Mouse (Mus musculus) liver, postnatal 0 days (tissue): ENCODE measurements at regions not wholly inside any gene's neighbourhood (a gene's known extent, or its start where the extent isn't known, plus 50 kb on each side); places are given as distances from the start of the nearest gene placed in this dataset.

Source experiments
- CTCF ChIP-seq: sonication (generic); IDR thresholded peaks from 2 replicates; pipeline ENCODE4 v1.5.1; 2016; ENCODE audit warnings: antibody characterized with exemption, low read depth
- EP300 ChIP-seq: IDR thresholded peaks from 2 replicates; pipeline ENCODE4 v1.6.1; 2016; ENCODE audit warnings: antibody characterized with exemption, low read depth, mild to moderate bottlenecking

DNA sequence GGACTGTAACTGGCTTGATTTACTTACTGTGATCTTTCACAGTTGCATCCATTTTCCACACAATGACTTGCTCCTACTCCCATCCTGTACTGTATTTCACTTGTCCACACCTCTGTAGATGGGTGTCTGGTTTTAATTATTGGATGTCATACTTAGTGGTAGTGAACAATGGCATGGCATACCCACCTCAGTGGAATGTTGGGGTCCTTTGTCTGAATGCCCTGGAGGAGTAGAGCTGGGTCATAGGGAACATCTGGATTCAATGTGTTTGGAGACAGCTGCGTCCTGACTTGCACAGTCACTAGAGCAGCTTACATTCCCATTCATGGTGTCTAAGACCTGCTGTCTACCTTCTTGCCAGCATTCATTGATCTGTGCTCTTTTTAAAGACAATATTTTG, 91.5 kb upstream of the Pwp1 start:
- TF ChIP-seq CTCF (no peak), EP300 (no peak)
